Mouse (Mus musculus): ENCODE data around the gene Bcl2l2. TPM values are rescaled to one million over a fixed set of nuclear protein-coding genes. Genes with fewer than 3 reads are reported as not detected.

The Bcl2l2 gene
- total RNA-seq (2018; cell fraction: chromatin; rRNA removed), result 100 to 1,000 TPM in 8 of 26 experiments, 10 to 100 TPM in 18; 45.7 to 139 (median 77.8) TPM
- total RNA-seq (2018; cell fraction: cytosol; rRNA removed), result 10 to 100 TPM; 14.9 to 22.5 (median 18.3) TPM
- total RNA-seq (2018; cell fraction: nucleus; rRNA removed), result 100 to 1,000 TPM in 4 of 26 experiments, 10 to 100 TPM in 22; 52.2 to 123 (median 79.5) TPM
- 13.5 to 20.1 TPM (median 14.7 TPM) in 3 replicates for polyA plus RNA-seq (2018)

- no peaks in the 10 kb centered on the region; the same call in 1 of the 2 replicates for H3K36me3 ChIP-seq (ENCODE audit: inconsistent target)
- H3K4me3 ChIP-seq (ENCODE audit: inconsistent target), result peak within 1 kb of the TSS; percentile 99
- WGBS (ENCODE audit: missing documents), result 3% methylated on average over 23 of the region's 27 CpGs
- peaks cover 27% of the 10 kb centered on the region for H3K79me2 ChIP-seq (ENCODE audit: inconsistent target)
- peak within 1 kb of the TSS; percentile 73 for H3K27ac ChIP-seq
Measured at GRCm38 (mm10) chr14:54883154-54884021, at the start of gene Bcl2l2, which contains the start of gene Gm20521. Bcl2l2 (plus strand) TSS chr14:54883377. Gm20521 (plus strand) TSS chr14:54883441.

- WGBS (ENCODE audit: missing documents), result 0% methylated on average over 4 of the region's 4 CpGs
- no peaks in the 10 kb centered on the region for H3K79me2 ChIP-seq (ENCODE audit: inconsistent target)
Measured at GRCm38 (mm10) chr14:54843461-54843860, 39.7 kb upstream of the Bcl2l2 start.

GRCm38 (mm10) chr14:54855726-54856125 is 27.5 kb upstream of the Bcl2l2 start:
- 100% methylated on average over 3 of the region's 3 CpGs for WGBS (ENCODE audit: missing documents)

More at GRCm38 (mm10) chr14:54843461-54843860, 39.7 kb upstream of the Bcl2l2 start:
- Histone ChIP-seq H3K36me3 (ENCODE audit: inconsistent target) (no peaks in the 10 kb centered on the region), H3K27ac (no peak overlapping the region), H3K4me3 (ENCODE audit: inconsistent target) (no peak overlapping the region)

GRCm38 (mm10) chr14:54856703-54857102 is 26.5 kb upstream of the Bcl2l2 start:
- Histone ChIP-seq H3K36me3 (ENCODE audit: inconsistent target) (no peaks in the 10 kb centered on the region), H3K27ac (no peak overlapping the region), H3K4me3 (ENCODE audit: inconsistent target) (no peak overlapping the region), H3K79me2 (ENCODE audit: inconsistent target) (no peaks in the 10 kb centered on the region)
- 66% methylated on average over 7 of the region's 7 CpGs for WGBS (ENCODE audit: missing documents)

More at GRCm38 (mm10) chr14:54855726-54856125, 27.5 kb upstream of the Bcl2l2 start:
- H3K4me3 ChIP-seq (ENCODE audit: inconsistent target), result no peak overlapping the region
- H3K27ac ChIP-seq, result no peak overlapping the region
- H3K79me2 ChIP-seq (ENCODE audit: inconsistent target), result no peaks in the 10 kb centered on the region
- no peaks in the 10 kb centered on the region for H3K36me3 ChIP-seq (ENCODE audit: inconsistent target)

- Histone ChIP-seq H3K27ac (no peak overlapping the region), H3K4me3 (ENCODE audit: inconsistent target) (no peak overlapping the region), H3K36me3 (ENCODE audit: inconsistent target) (no peaks in the 10 kb centered on the region), H3K79me2 (ENCODE audit: inconsistent target) (no peaks in the 10 kb centered on the region)
- WGBS (ENCODE audit: missing documents), result 96% methylated on average over 7 of the region's 9 CpGs
Measured at GRCm38 (mm10) chr14:54857891-54858290, 25.3 kb upstream of the Bcl2l2 start.

GRCm38 (mm10) chr14:54860511-54860910 is 22.7 kb upstream of the Bcl2l2 start:
- no peaks in the 10 kb centered on the region for H3K79me2 ChIP-seq (ENCODE audit: inconsistent target)
- H3K36me3 ChIP-seq (ENCODE audit: inconsistent target), result no peaks in the 10 kb centered on the region
- H3K27ac ChIP-seq, result no peak overlapping the region
- H3K4me3 ChIP-seq (ENCODE audit: inconsistent target), result no peak overlapping the region
- WGBS (ENCODE audit: missing documents), result 44% methylated on average over 2 of the region's 2 CpGs

- under 1% methylated on average over 56 of the region's 56 CpGs for WGBS (ENCODE audit: missing documents)
- H3K4me3 ChIP-seq (ENCODE audit: inconsistent target), result peak overlapping the region; percentile 67
- no peaks in the 10 kb centered on the region for H3K36me3 ChIP-seq (ENCODE audit: inconsistent target)
Measured at GRCm38 (mm10) chr14:54863501-54864312, 19.5 kb upstream of the Bcl2l2 start.

GRCm38 (mm10) chr14:54864313-54865036 is 18.7 kb upstream of the Bcl2l2 start:
- peak overlapping the region; percentile 63 for H3K4me3 ChIP-seq (ENCODE audit: inconsistent target)
- no peak overlapping the region for H3K27ac ChIP-seq
- H3K36me3 ChIP-seq (ENCODE audit: inconsistent target), result no peaks in the 10 kb centered on the region
- no peaks in the 10 kb centered on the region for H3K79me2 ChIP-seq (ENCODE audit: inconsistent target)
- 4% methylated on average over 19 of the region's 21 CpGs for WGBS (ENCODE audit: missing documents)

More at GRCm38 (mm10) chr14:54863501-54864312, 19.5 kb upstream of the Bcl2l2 start:
- Histone ChIP-seq H3K79me2 (ENCODE audit: inconsistent target) (no peaks in the 10 kb centered on the region), H3K27ac (0 out of 2 replicates have a peak overlapping the region, but pooled peaks have one; percentile 19)

- no peaks in the 10 kb centered on the region for H3K79me2 ChIP-seq (ENCODE audit: inconsistent target)
- H3K27ac ChIP-seq, result no peak overlapping the region
- H3K36me3 ChIP-seq (ENCODE audit: inconsistent target), result no peaks in the 10 kb centered on the region
- no peak overlapping the region for H3K4me3 ChIP-seq (ENCODE audit: inconsistent target)
- 89% methylated on average over 5 of the region's 5 CpGs for WGBS (ENCODE audit: missing documents)
Measured at GRCm38 (mm10) chr14:54865626-54866025, 17.6 kb upstream of the Bcl2l2 start.

- 47% methylated on average over 3 of the region's 3 CpGs for WGBS (ENCODE audit: missing documents)
- Histone ChIP-seq H3K79me2 (ENCODE audit: inconsistent target) (no peaks in the 10 kb centered on the region), H3K27ac (no peak overlapping the region), H3K36me3 (ENCODE audit: inconsistent target) (no peaks in the 10 kb centered on the region), H3K4me3 (ENCODE audit: inconsistent target) (no peak overlapping the region)
Measured at GRCm38 (mm10) chr14:54866268-54866667, 16.9 kb upstream of the Bcl2l2 start.

GRCm38 (mm10) chr14:54866936-54867335 is 16.2 kb upstream of the Bcl2l2 start:
- Histone ChIP-seq H3K36me3 (ENCODE audit: inconsistent target) (no peaks in the 10 kb centered on the region), H3K4me3 (ENCODE audit: inconsistent target) (no peak overlapping the region), H3K27ac (no peak overlapping the region), H3K79me2 (ENCODE audit: inconsistent target) (no peaks in the 10 kb centered on the region)
- WGBS (ENCODE audit: missing documents), result 73% methylated on average over 4 of the region's 5 CpGs

GRCm38 (mm10) chr14:54868026-54868425 is 15.2 kb upstream of the Bcl2l2 start:
- Histone ChIP-seq H3K4me3 (ENCODE audit: inconsistent target) (no peak overlapping the region), H3K36me3 (ENCODE audit: inconsistent target) (no peaks in the 10 kb centered on the region), H3K27ac (no peak overlapping the region), H3K79me2 (ENCODE audit: inconsistent target) (no peaks in the 10 kb centered on the region)
- WGBS (ENCODE audit: missing documents), result 39% methylated on average over 3 of the region's 4 CpGs

- 91% methylated on average over 5 of the region's 5 CpGs for WGBS (ENCODE audit: missing documents)
- H3K27ac ChIP-seq, result no peak within 1 kb of the TSS
- H3K4me3 ChIP-seq (ENCODE audit: inconsistent target), result no peak within 1 kb of the TSS
- no peaks in the 10 kb centered on the region for H3K36me3 ChIP-seq (ENCODE audit: inconsistent target)
- H3K79me2 ChIP-seq (ENCODE audit: inconsistent target), result no peaks in the 10 kb centered on the region
Measured at GRCm38 (mm10) chr14:54870861-54871260, 12.3 kb upstream of the Bcl2l2 start, which contains the start of gene Homez. Homez (minus strand) TSS chr14:54870961.

GRCm38 (mm10) chr14:54874165-54874564 is 9.0 kb upstream of the Bcl2l2 start:
- H3K79me2 ChIP-seq (ENCODE audit: inconsistent target), result no peaks in the 10 kb centered on the region
- 94% methylated on average over 3 of the region's 3 CpGs for WGBS (ENCODE audit: missing documents)
- H3K27ac ChIP-seq, result no peak overlapping the region
- no peak overlapping the region for H3K4me3 ChIP-seq (ENCODE audit: inconsistent target)
- no peaks in the 10 kb centered on the region for H3K36me3 ChIP-seq (ENCODE audit: inconsistent target)
